Mouse (Mus musculus): ENCODE results near the gene Arhgef1. TPM values are rescaled to one million over a fixed set of nuclear protein-coding genes. Genes with fewer than 3 reads are reported as not detected.
A peak's percentile ranks its signal among the peaks of the same experiment; 100 is the strongest.
"Not testable (repeated sequence)": the region's sequence is repeated elsewhere in the genome, so short reads cannot be mapped to it uniquely, and the experiment has no call there.

The Arhgef1 gene
- polyA plus RNA-seq, 1 experiment: 114 TPM

DNA sequence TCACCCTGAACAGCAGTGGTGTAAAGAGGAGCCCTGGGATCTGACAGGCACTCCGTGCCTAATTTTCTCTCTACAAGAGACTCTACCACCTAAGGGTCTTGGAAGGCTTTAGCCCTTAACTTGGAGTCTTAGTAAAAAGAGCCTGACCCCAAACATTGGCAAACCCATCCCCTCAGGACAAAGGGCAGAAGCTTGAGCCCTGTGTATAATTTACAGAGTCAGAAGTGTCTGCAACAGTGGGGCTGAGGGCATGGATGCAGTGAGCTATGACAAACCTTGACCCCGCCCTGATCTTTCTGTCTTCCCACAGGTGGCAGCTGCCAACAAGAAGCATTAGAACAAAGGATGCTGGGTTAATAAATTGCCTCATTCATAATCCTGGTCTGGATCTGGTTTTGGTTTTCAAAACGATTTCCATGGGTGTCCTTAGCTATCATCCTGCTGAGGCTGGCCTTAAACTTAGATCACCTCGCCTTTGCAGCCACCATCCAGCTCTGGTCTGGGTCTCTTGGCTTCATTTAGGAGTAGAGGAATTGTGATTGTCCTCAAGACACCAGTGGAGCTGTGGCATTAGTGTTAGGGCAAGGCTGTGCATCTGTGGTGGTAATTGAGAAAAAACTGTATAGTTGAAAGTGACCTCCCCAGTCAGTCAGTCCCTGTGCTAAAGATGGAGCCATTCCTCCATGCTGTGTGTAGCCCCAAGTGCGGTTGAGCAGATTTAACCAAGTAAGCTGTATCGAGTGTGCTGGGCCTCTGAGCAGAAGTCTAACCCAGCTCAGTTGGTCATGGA, 13.1 kb upstream of the Arhgef1 start:
- no peak for DNase-seq (ENCODE audit: low read depth, low spot score)
- WGBS: 70% methylated on average over 6 of the region's 6 CpGs

- WGBS: 20% methylated on average over 10 of the region's 10 CpGs
- DNase-seq (ENCODE audit: low read depth, low spot score): peak; percentile 59
Observed at GRCm38 (mm10) chr7:24890281-24891216, 12.2 kb upstream of the Arhgef1 start.

GRCm38 (mm10) chr7:24891241-24892124, 11.2 kb upstream of the Arhgef1 start:
- no peak for DNase-seq (ENCODE audit: low read depth, low spot score)
- 62% methylated on average over 3 of the region's 3 CpGs for WGBS

GRCm38 (mm10) chr7:24892125-24892583, 10.6 kb upstream of the Arhgef1 start:
- WGBS: 53% methylated on average over 2 of the region's 2 CpGs
- DNase-seq (ENCODE audit: low read depth, low spot score): no peak

- WGBS: 74% methylated on average over 2 of the region's 2 CpGs
- DNase-seq (ENCODE audit: low read depth, low spot score): not testable (repeated sequence)
Observed at GRCm38 (mm10) chr7:24895749-24896148, 7.0 kb upstream of the Arhgef1 start.

DNA sequence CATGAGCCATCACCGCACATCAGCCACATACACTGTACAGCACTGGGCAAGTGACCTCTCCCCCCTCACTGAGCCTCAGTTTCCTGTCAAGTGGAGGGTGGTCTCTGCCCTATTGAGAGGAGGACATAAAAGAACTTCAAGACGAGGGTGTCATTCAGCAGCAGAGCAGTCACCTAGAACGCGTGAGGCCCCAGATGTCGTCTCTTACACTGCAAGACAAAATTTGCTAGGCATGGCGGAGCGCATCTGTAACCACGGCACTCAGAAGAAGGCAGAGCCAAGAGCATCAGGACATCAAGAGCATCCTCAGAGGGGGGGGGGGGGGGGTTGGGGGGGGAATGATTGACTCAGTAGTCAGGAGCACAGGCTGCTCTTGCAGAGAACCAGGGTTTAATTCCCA, 6.4 kb upstream of the Arhgef1 start:
- WGBS: 84% methylated on average over 8 of the region's 8 CpGs

DNA sequence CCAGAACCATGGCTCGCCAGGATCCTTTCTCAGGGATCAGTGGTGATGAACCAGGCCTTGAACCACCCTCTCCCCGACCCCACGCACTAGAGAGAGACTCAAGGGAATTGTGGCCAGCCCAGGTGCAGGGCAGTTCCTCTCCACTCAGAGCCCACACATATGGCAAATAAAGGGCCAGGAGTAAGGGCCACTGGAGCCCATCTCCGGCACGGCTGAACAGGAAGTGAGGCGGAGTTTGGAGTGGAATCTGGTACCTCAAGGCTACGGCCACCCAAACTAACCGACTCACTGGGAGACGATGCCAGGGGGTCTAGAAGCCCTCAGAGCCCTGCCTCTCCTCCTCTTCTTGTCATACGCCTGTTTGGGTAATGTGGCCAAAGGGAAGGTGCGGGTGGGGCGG, 5.5 kb upstream of the Arhgef1 start, which contains the start of gene Cd79a:
Gene Cd79a, plus strand, starts transcription at position 158 of the 400 bp plus-strand sequence.
- 64% methylated on average over 12 of the region's 12 CpGs for WGBS
- DNase-seq (ENCODE audit: low read depth, low spot score): no peak

More for the DNA sequence above, 6.4 kb upstream of the Arhgef1 start:
- DNase-seq (ENCODE audit: low read depth, low spot score): no peak

- no peak for DNase-seq (ENCODE audit: low read depth, low spot score)
- 61% methylated on average over 5 of the region's 5 CpGs for WGBS
Observed at GRCm38 (mm10) chr7:24897959-24898358, 4.8 kb upstream of the Arhgef1 start.

DNA sequence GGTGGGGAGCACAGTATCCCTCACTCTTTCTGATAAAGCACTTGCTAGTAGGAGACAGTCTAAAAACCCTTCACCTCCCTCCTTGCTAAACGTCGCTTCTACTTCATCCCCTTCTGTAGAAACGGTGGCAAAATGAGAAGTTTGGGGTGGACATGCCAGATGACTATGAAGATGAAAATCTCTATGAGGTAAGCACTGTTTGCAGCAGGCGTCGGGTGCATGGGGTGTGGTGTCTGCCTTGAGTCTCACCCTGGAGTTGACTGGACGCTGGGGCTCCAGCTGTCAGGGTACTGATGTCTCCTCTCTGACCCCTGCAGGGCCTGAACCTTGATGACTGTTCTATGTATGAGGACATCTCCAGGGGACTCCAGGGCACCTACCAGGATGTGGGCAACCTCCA, 1.6 kb upstream of the Arhgef1 start:
- WGBS: 51% methylated on average over 6 of the region's 6 CpGs
- DNase-seq (ENCODE audit: low read depth, low spot score): no peak

DNA sequence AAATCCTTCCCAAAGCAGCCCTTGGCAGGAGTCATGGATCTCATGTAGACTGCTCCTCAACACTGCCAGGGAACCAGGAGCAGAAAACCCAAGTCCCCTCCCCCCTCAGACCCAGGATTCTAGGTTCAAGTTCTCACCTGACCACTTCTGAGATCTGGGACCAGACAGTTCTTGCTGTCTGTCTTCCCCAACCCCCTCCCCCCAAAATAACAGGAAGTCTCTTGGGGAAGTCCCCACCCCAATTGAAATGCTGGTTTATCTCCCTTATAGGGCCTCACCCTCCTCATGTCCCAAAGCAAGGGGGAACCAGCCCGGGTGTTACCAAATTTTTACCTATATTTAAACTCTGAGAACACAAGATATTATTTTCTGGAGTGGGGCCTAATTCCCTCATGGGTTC, 870 bp upstream of the Arhgef1 start:
- 19% methylated on average over 1 of the region's 1 CpGs for WGBS
- DNase-seq (ENCODE audit: low read depth, low spot score): no peak

DNA sequence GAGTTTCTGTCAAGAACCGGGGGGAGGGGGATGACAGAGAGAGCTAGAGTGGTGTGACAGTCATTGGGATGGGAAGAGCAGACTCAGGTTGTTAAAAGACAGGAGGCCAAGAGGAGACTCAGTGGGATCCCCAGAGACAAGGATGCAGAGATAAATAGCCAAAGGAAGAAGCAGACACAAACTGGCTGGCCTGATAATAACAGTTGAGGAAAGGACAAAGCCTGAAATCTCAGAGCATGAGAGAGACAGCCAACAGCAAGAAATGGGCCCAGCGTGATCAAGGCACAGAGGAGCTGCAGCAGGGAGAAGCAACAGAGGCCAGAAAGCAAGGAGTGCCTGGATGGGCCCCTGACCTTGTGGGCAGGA, 465 bp upstream of the Arhgef1 start:
- WGBS: 46% methylated on average over 2 of the region's 2 CpGs

GRCm38 (mm10) chr7:24903444-24903825, 723 bp downstream of the Arhgef1 start:
- DNase-seq (ENCODE audit: low read depth, low spot score): peak; percentile 14
- 2% methylated on average over 10 of the region's 10 CpGs for WGBS

More for the DNA sequence above, 465 bp upstream of the Arhgef1 start:
- no peak for DNase-seq (ENCODE audit: low read depth, low spot score)

DNA sequence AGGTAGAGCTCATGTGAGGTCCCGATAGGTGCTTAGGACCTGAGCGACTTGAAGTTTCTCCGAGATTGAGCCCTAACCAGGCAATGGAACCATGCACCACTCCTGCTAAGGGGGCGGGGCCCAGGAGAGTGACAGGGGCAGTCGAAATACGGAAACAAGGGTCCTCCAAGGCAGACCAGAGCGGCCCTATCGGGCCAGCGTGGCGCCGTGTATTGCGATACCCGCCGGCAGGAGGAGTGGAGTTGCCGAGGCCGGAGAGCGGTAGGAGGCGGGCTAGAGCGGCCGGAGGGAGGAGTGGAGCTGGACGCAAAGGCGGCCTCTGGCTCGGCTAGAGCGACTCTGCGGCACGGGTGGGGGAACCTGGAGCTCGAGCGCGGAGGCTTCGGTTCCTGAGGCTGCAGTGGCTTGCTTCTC, 1.4 kb downstream of the Arhgef1 start:
- under 1% methylated on average over 30 of the region's 30 CpGs for WGBS
- peak; percentile 93 for DNase-seq (ENCODE audit: low read depth, low spot score)

GRCm38 (mm10) chr7:24904936-24905335, 2.2 kb downstream of the Arhgef1 start:
- 9% methylated on average over 3 of the region's 3 CpGs for WGBS
- DNase-seq (ENCODE audit: low read depth, low spot score): peak; percentile 52

- DNase-seq (ENCODE audit: low read depth, low spot score): no peak
- 14% methylated on average over 6 of the region's 6 CpGs for WGBS
Observed at GRCm38 (mm10) chr7:24906551-24906950, 3.8 kb downstream of the Arhgef1 start.

- 29% methylated on average over 13 of the region's 13 CpGs for WGBS
- no peak for DNase-seq (ENCODE audit: low read depth, low spot score)
Observed at GRCm38 (mm10) chr7:24907211-24907748, 4.6 kb downstream of the Arhgef1 start.

DNA sequence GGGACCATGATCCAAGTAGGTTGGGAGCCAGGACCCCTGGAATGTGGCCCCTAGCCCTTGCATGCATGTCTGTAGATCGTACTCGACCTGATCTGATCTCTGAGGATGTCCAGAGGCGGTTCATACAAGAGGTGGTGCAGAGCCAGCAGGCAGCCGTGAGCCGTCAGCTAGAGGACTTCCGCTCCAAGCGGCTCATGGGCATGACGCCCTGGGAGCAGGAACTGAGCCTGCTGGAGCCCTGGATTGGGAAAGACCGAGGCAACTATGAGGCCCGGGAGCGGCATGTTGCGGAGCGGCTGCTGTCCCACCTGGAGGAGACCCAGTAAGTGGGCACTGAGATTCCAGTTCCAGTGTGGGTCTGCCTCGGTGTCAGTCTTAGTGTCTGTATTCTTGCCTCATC, 9.8 kb downstream of the Arhgef1 start:
- no peak for DNase-seq (ENCODE audit: low read depth, low spot score)
- WGBS: 90% methylated on average over 14 of the region's 14 CpGs

DNA sequence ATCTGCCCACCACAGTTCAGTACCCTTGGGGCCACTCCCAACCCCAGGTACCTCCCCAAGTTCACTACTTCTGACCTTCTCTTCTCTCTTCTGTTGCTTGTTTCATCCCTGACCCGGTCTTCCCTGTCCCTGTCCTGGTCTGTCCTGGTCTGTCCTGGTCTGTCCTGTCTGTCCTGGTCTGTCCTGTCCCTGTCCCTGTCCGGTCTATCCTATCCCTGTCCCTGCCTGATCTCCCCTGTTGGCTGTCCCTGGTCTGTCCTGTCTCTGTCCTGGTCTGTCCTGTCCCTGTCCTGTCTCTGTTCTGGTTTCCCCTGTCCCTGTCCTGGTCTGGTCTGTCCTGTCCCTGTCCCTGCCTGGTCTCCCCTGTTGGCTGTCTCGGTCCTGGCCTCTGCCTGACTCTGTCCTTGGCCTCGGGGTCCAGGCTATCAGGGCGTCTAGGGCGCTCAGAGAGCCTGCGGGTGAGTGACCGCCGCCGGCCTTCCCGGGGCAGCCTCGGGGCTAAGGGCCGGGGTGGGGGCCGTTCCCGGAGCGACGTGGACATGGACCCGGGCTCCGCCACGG, 16.1 kb downstream of the Arhgef1 start:
- no peak for DNase-seq (ENCODE audit: low read depth, low spot score)
- WGBS: 93% methylated on average over 20 of the region's 20 CpGs

GRCm38 (mm10) chr7:24919728-24920127, 17.0 kb downstream of the Arhgef1 start:
- WGBS: 80% methylated on average over 9 of the region's 9 CpGs
- DNase-seq (ENCODE audit: low read depth, low spot score): no peak
